Mouse (Mus musculus) spleen, embryonic (tissue): ENCODE data around the gene Kazald1.

Experiments used
- CTCF ChIA-PET: fragments of 350-600 bp; sonication (Branson Sonifier 250); formaldehyde crosslinking; loops from one replicate; lab custom pipeline; 2022; lab: Charles Lee

The Kazald1 gene

GRCm38 (mm10) chr19:45076586-45077510 is 1.8 kb downstream of the Kazald1 start:
- CTCF ChIA-PET = interaction anchor here (0.6 kb wide), 2 partner anchors 20 to 1424 kb away, joined by 4 to 5 read pairs; no protein-coding TSS in a partner anchor

- CTCF ChIA-PET = interaction anchor here (0.6 to 1.3 kb wide), 2 partner anchors 20 to 1423 kb away, joined by 3 to 4 read pairs; no protein-coding TSS in a partner anchor
These were observed 3.0 kb downstream of the Kazald1 start for GRCm38 (mm10) chr19:45077742-45078645.

- CTCF ChIA-PET = interaction anchor here (0.8 to 1.3 kb wide), 2 partner anchors 22 to 48 kb away, joined by 3 read pairs; no protein-coding TSS in a partner anchor
These were observed 4.1 kb downstream of the Kazald1 start for GRCm38 (mm10) chr19:45078971-45079764.

GRCm38 (mm10) chr19:45079769-45080515 is 4.9 kb downstream of the Kazald1 start:
- CTCF ChIA-PET = interaction anchor here (0.8 kb wide), 1 partner anchor 49 kb away, joined by 3 read pairs; no protein-coding TSS in a partner anchor

GRCm38 (mm10) chr19:45080711-45081110 is 5.7 kb downstream of the Kazald1 start:
- CTCF ChIA-PET = no interaction called here

GRCm38 (mm10) chr19:45081279-45081678 is 6.2 kb downstream of the Kazald1 start:
- CTCF ChIA-PET = interaction anchor here (0.6 kb wide), 1 partner anchor 16 kb away, joined by 3 read pairs; no protein-coding TSS in a partner anchor

- CTCF ChIA-PET = interaction anchor here (0.6 kb wide), 2 partner anchors 17 to 29 kb away, joined by 3 read pairs; no protein-coding TSS in a partner anchor
These were observed 7.0 kb downstream of the Kazald1 start for GRCm38 (mm10) chr19:45081841-45082550.

GRCm38 (mm10) chr19:45097868-45098267 is 22.8 kb downstream of the Kazald1 start:
- CTCF ChIA-PET = no interaction called here

- CTCF ChIA-PET = no interaction called here
These were observed 25.6 kb downstream of the Kazald1 start for GRCm38 (mm10) chr19:45100486-45101270.

GRCm38 (mm10) chr19:45105591-45105990 is 30.6 kb downstream of the Kazald1 start:
- CTCF ChIA-PET = interaction anchor here (0.5 kb wide), 1 partner anchor 435 kb away, joined by 3 read pairs; no protein-coding TSS in a partner anchor

GRCm38 (mm10) chr19:45106689-45107088 is 31.6 kb downstream of the Kazald1 start:
- CTCF ChIA-PET = no interaction called here

- CTCF ChIA-PET = no interaction called here
These were observed 35.6 kb downstream of the Kazald1 start for GRCm38 (mm10) chr19:45110681-45111080.

GRCm38 (mm10) chr19:45112444-45112843 is 37.4 kb downstream of the Kazald1 start:
- CTCF ChIA-PET = interaction anchor here (0.7 kb wide), 1 partner anchor 191 kb away, joined by 15 read pairs; no protein-coding TSS in a partner anchor

GRCm38 (mm10) chr19:45113791-45114460 is 38.9 kb downstream of the Kazald1 start:
- CTCF ChIA-PET = no interaction called here

- CTCF ChIA-PET = no interaction called here
These were observed 39.7 kb downstream of the Kazald1 start for GRCm38 (mm10) chr19:45114772-45115171.

- CTCF ChIA-PET = interaction anchor here (0.6 to 1.1 kb wide), 2 partner anchors 26 to 302 kb away, joined by 4 to 5 read pairs; no protein-coding TSS in a partner anchor
These were observed 41.8 kb downstream of the Kazald1 start for GRCm38 (mm10) chr19:45116798-45117197.
